Comparison of ENCODE assay signal across 12 mouse cellular contexts in genomic region chr7:79282883-79283670, GRCm38 (mm10). TPM values are rescaled to one million over a fixed set of nuclear protein-coding genes. Genes with fewer than 3 reads are reported as not detected.
A peak's percentile ranks its signal among the peaks of the same experiment; 100 is the strongest.
DNase-seq lines count a peak whose midpoint lies in the region; ATAC-seq and TF ChIP-seq lines count a peak whose summit lies in the region.
"Had no signal": no experiment of that assay in that cellular context is flagged by ENCODE, and none has a peak within 500 bp of the region (broad histone marks: within the 10 kb centered on the region; RNA-seq: fewer than 3 reads in every experiment).

No protein-coding gene starts in this region.

- intact Hi-C loops in heart, postnatal 14 days (cut with DNase I): no loop called here

- H3K9ac ChIP-seq in heart, embryonic 16.5 days (ENCODE audit: low read length): no peak overlapping the region
- H3K9ac ChIP-seq in midbrain, embryonic 11.5 days (ENCODE audit: low read length): no peak overlapping the region
- no peak overlapping the region for H3K9ac ChIP-seq in midbrain, embryonic 13.5 days (replicated peaks)
- H3K9ac ChIP-seq in intestine, postnatal 0 days (ENCODE audit: low read depth, low read length): no peak overlapping the region
- H3K9ac ChIP-seq in neural tube, embryonic 15.5 days (replicated peaks): no peak overlapping the region

- H3K4me3 ChIP-seq in heart, embryonic 16.5 days (ENCODE audit: low read length): no peak overlapping the region
- no peak overlapping the region for H3K4me3 ChIP-seq in midbrain, embryonic 11.5 days (ENCODE audit: low read depth, low read length)
- no peak overlapping the region for H3K4me3 ChIP-seq in midbrain, embryonic 13.5 days (replicated peaks)
- H3K4me3 ChIP-seq in intestine, postnatal 0 days (ENCODE audit: low read depth, low read length): no peak overlapping the region
- H3K4me3 ChIP-seq in neural tube, embryonic 15.5 days (replicated peaks): no peak overlapping the region

- H3K27me3 ChIP-seq in heart, embryonic 16.5 days (ENCODE audit: control insufficient read depth, insufficient read depth, low read length): no peaks in the 10 kb centered on the region
- no peaks in the 10 kb centered on the region for H3K27me3 ChIP-seq in midbrain, embryonic 11.5 days (ENCODE audit: control insufficient read depth, insufficient read depth, low read length)
- no peaks in the 10 kb centered on the region for H3K27me3 ChIP-seq in midbrain, embryonic 13.5 days
- H3K27me3 ChIP-seq in intestine, postnatal 0 days (replicated peaks; ENCODE audit: control insufficient read depth, insufficient read depth, low read length): no peaks in the 10 kb centered on the region
- no peaks in the 10 kb centered on the region for H3K27me3 ChIP-seq in neural tube, embryonic 15.5 days (replicated peaks)
- H3K27me3 ChIP-seq: CH12.LX had no signal

- no peak for DNase-seq in heart, postnatal 14 days
- DNase-seq in midbrain, embryonic 11.5 days (ENCODE audit: low spot score, missing footprints): peak; percentile 73
- DNase-seq in right cerebral cortex, adult 18-20 months: no peak
- DNase-seq in layer of hippocampus, postnatal 10 days (ENCODE audit: low spot score in 2 of 2): no peak
- DNase-seq: cerebellum, postnatal 36 days; kidney, postnatal 10 days; right cerebral cortex, postnatal 25 days had no signal

- H3K4me1 ChIP-seq in heart, embryonic 16.5 days (ENCODE audit: control insufficient read depth, insufficient read depth, low read length): peaks cover 28% of the 10 kb centered on the region
- peaks cover 18% of the 10 kb centered on the region for H3K4me1 ChIP-seq in midbrain, embryonic 11.5 days (ENCODE audit: control insufficient read depth, insufficient read depth, low read length)
- H3K4me1 ChIP-seq in midbrain, embryonic 13.5 days (replicated peaks): peaks cover 61% of the 10 kb centered on the region
- peaks cover 17% of the 10 kb centered on the region; the same call in 1 of the 2 replicates for H3K4me1 ChIP-seq in intestine, postnatal 0 days (replicated peaks; ENCODE audit: control insufficient read depth, insufficient read depth, low read length)
- peaks cover 29% of the 10 kb centered on the region for H3K4me1 ChIP-seq in neural tube, embryonic 15.5 days

- no peak overlapping the region for H3K27ac ChIP-seq in heart, embryonic 16.5 days (ENCODE audit: low read length)
- no peak overlapping the region for H3K27ac ChIP-seq in midbrain, embryonic 11.5 days (ENCODE audit: low read depth, low read length)
- no peak overlapping the region; the same call in 1 of the 2 replicates for H3K27ac ChIP-seq in midbrain, embryonic 13.5 days
- H3K27ac ChIP-seq in intestine, postnatal 0 days (ENCODE audit: low read depth, low read length): no peak overlapping the region
- no peak overlapping the region; the same call in 1 of the 2 replicates for H3K27ac ChIP-seq in neural tube, embryonic 15.5 days (replicated peaks)

- WGBS in heart, embryonic 16.5 days: 42% methylated on average over 12 of the region's 12 CpGs
- 90% methylated on average over 12 of the region's 12 CpGs for WGBS in midbrain, embryonic 11.5 days
- WGBS in midbrain, embryonic 13.5 days: 91% methylated on average over 12 of the region's 12 CpGs
- 51% methylated on average over 12 of the region's 12 CpGs for WGBS in intestine, postnatal 0 days
- 58% methylated on average over 12 of the region's 12 CpGs for WGBS in neural tube, embryonic 15.5 days

- no peaks in the 10 kb centered on the region for H3K36me3 ChIP-seq in heart, embryonic 16.5 days (ENCODE audit: control insufficient read depth, insufficient read depth)
- H3K36me3 ChIP-seq in midbrain, embryonic 11.5 days (ENCODE audit: control insufficient read depth, insufficient read depth, low read length): no peaks in the 10 kb centered on the region
- no peaks in the 10 kb centered on the region for H3K36me3 ChIP-seq in midbrain, embryonic 13.5 days
- peaks cover 3% of the 10 kb centered on the region; the same call in 1 of the 2 replicates for H3K36me3 ChIP-seq in intestine, postnatal 0 days (ENCODE audit: control insufficient read depth, insufficient read depth)
- no peaks in the 10 kb centered on the region for H3K36me3 ChIP-seq in neural tube, embryonic 15.5 days

- no peak overlapping the region for H3K4me2 ChIP-seq in heart, embryonic 16.5 days (ENCODE audit: low read depth, low read length)
- H3K4me2 ChIP-seq in midbrain, embryonic 11.5 days: no peak overlapping the region
- H3K4me2 ChIP-seq in midbrain, embryonic 13.5 days (replicated peaks): no peak overlapping the region
- no peak overlapping the region; the same call in 1 of the 2 replicates for H3K4me2 ChIP-seq in intestine, postnatal 0 days (replicated peaks; ENCODE audit: low read depth)
- no peak overlapping the region for H3K4me2 ChIP-seq in neural tube, embryonic 15.5 days

- peak; percentile 21; the same call in 1 of the 2 replicates for TF ChIP-seq CTCF in intestine, postnatal 0 days (IDR thresholded peaks at IDR 0.05; ENCODE audit: low read depth)

- ATAC-seq in heart, embryonic 16.5 days (replicated peaks; ENCODE audit: extremely low read depth, insufficient read depth, low FRiP score): peak; percentile 49
- no peak for ATAC-seq in midbrain, embryonic 11.5 days (ENCODE audit: low FRiP score)
- no peak for ATAC-seq in midbrain, embryonic 13.5 days
- peak; percentile 16 for ATAC-seq in intestine, postnatal 0 days
- peak; percentile 45; the same call in 1 of the 2 replicates for ATAC-seq in neural tube, embryonic 15.5 days (ENCODE audit: low FRiP score)

- no peaks in the 10 kb centered on the region for H3K9me3 ChIP-seq in heart, embryonic 16.5 days (replicated peaks; ENCODE audit: control insufficient read depth, low read length)
- no peaks in the 10 kb centered on the region for H3K9me3 ChIP-seq in midbrain, embryonic 11.5 days (ENCODE audit: control insufficient read depth, low read length)
- no peaks in the 10 kb centered on the region for H3K9me3 ChIP-seq in midbrain, embryonic 13.5 days
- no peaks in the 10 kb centered on the region for H3K9me3 ChIP-seq in intestine, postnatal 0 days (ENCODE audit: control insufficient read depth)
- no peaks in the 10 kb centered on the region for H3K9me3 ChIP-seq in neural tube, embryonic 15.5 days (replicated peaks)

RNA-seq across cellular contexts. Expression of gene Abhd2, which starts 10.1 kb away (rescaled TPM):
- 4.1 and 4.9 TPM in 2 replicates for polyA plus RNA-seq in heart, embryonic 16.5 days (2015; fragmentation: Nextera tagmentation; extraction: Ambion mirVana)
- total RNA-seq in heart, postnatal 14 days (2021): 10 to 100 TPM; 40.3 to 45.0 TPM
- 11.6 and 11.7 TPM in 2 replicates for polyA plus RNA-seq in midbrain, embryonic 11.5 days (2014; fragmentation: Nextera tagmentation; extraction: Ambion mirVana)
- 16.4 and 16.5 TPM in 2 replicates for polyA plus RNA-seq in midbrain, embryonic 13.5 days (2015; fragmentation: Nextera tagmentation; extraction: Ambion mirVana)
- 34.8 and 36.2 TPM in 2 replicates for polyA plus RNA-seq in intestine, postnatal 0 days (2015; fragmentation: Nextera tagmentation; extraction: Ambion mirVana)
- polyA plus RNA-seq in neural tube, embryonic 15.5 days (2015; fragmentation: Nextera tagmentation; extraction: Ambion mirVana): 15.6 TPM in 2 replicates
- 100 to 1,000 TPM in 1 of 2 experiments, 10 to 100 TPM in 1; 93.4 to 101 TPM for total RNA-seq in layer of hippocampus, postnatal 10 days (2021)

Comparison
In these comparisons a context has a peak if more than half of its experiments do, and no peak if none do; other contexts are left out.
1. ATAC-seq: peak in heart, embryonic 16.5 days (single experiment), intestine, postnatal 0 days (single experiment) and neural tube, embryonic 15.5 days (single experiment); none in midbrain, embryonic 11.5 days (single experiment) and midbrain, embryonic 13.5 days (single experiment).